Mouse (Mus musculus): Measurements from ENCODE around the gene Fgd3. TPM values are rescaled to one million over a fixed set of nuclear protein-coding genes. Genes with fewer than 3 reads are reported as not detected.

Fgd3 gene
- polyA plus RNA-seq, 1 experiment from 2014 or later, result 0.60 TPM

DNA sequence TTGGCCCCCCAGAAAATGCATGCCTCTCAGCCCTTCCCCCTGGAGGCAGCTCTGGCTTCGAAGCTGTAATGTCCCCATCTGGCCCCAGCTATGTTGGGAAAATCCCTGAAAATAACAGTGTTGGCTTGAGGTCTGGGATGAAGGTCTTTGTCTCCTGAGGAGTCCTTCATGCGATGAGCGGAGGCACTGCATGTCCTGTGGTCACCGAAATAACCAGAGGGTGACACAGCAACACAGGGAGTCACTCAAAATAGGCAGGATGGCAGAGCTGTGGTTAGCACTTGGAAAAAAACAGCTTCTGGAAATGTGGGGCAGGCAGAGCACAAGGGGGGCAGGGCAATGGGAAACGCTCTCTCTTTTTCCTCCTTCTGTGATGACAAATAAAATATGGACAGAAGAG lies 2.1 kb upstream of the Fgd3 start:
- no peak overlapping the region for H3K27ac ChIP-seq (ENCODE audit: low read depth, low read length)
- H3K36me3 ChIP-seq (ENCODE audit: control insufficient read depth, insufficient read depth), result no peaks in the 10 kb centered on the region
- TF ChIP-seq CTCF (IDR thresholded peaks at IDR 0.05; ENCODE audit: low read depth), result no peak
- H3K9ac ChIP-seq (ENCODE audit: low read depth, low read length), result no peak overlapping the region
- WGBS, result 81% methylated on average over 5 of the region's 5 CpGs
- no peaks in the 10 kb centered on the region for H3K4me1 ChIP-seq (replicated peaks; ENCODE audit: control insufficient read depth, insufficient read depth, low read length)
- no peaks in the 10 kb centered on the region for H3K27me3 ChIP-seq (replicated peaks; ENCODE audit: control insufficient read depth, insufficient read depth, low read length)
- no peak for ATAC-seq
- H3K4me3 ChIP-seq (ENCODE audit: low read depth, low read length), result no peak overlapping the region
- H3K4me2 ChIP-seq (replicated peaks; ENCODE audit: low read depth), result no peak overlapping the region
- no peaks in the 10 kb centered on the region for H3K9me3 ChIP-seq (ENCODE audit: control insufficient read depth)

DNA sequence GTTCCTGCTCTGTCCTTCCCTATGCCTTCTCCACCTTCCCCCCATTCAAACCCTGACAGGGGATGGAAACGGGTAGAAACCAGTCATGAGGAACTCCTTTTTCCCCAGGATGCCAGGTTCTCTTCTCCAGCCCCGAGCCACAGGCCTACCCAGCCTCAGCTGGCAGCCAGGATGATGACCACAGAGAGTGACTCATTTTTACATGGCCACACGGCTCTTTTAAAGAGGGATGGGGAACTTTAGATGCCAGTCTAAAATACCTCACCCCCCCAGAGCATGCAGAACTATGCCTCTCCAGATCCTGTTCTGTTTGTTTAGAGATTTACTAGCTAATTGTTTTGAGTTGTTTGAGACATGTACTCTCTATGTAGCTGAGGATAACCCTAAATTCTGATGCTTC lies 1.3 kb upstream of the Fgd3 start:
- peaks cover 6% of the 10 kb centered on the region; the same call in 1 of the 2 replicates for H3K4me1 ChIP-seq (replicated peaks; ENCODE audit: control insufficient read depth, insufficient read depth, low read length)
- no peak overlapping the region for H3K27ac ChIP-seq (ENCODE audit: low read depth, low read length)
- no peak for TF ChIP-seq CTCF (IDR thresholded peaks at IDR 0.05; ENCODE audit: low read depth)
- no peaks in the 10 kb centered on the region for H3K36me3 ChIP-seq (ENCODE audit: control insufficient read depth, insufficient read depth)
- H3K9me3 ChIP-seq (ENCODE audit: control insufficient read depth), result no peaks in the 10 kb centered on the region
- 83% methylated on average over 3 of the region's 3 CpGs for WGBS
- H3K4me3 ChIP-seq (ENCODE audit: low read depth, low read length), result no peak overlapping the region
- no peak overlapping the region for H3K4me2 ChIP-seq (replicated peaks; ENCODE audit: low read depth)
- ATAC-seq, result no peak
- H3K9ac ChIP-seq (ENCODE audit: low read depth, low read length), result no peak overlapping the region
- H3K27me3 ChIP-seq (replicated peaks; ENCODE audit: control insufficient read depth, insufficient read depth, low read length), result no peaks in the 10 kb centered on the region

- TF ChIP-seq CTCF (IDR thresholded peaks at IDR 0.05; ENCODE audit: low read depth), result no peak
- no peaks in the 10 kb centered on the region for H3K36me3 ChIP-seq (ENCODE audit: control insufficient read depth, insufficient read depth)
- 81% methylated on average over 1 of the region's 1 CpGs for WGBS
- H3K4me2 ChIP-seq (replicated peaks; ENCODE audit: low read depth), result peak overlapping the region; percentile 30; the same call in 1 of the 2 replicates
- no peak overlapping the region for H3K4me3 ChIP-seq (ENCODE audit: low read depth, low read length)
- no peaks in the 10 kb centered on the region for H3K9me3 ChIP-seq (ENCODE audit: control insufficient read depth)
- ATAC-seq, result no peak
- no peak overlapping the region for H3K27ac ChIP-seq (ENCODE audit: low read depth, low read length)
- H3K4me1 ChIP-seq (replicated peaks; ENCODE audit: control insufficient read depth, insufficient read depth, low read length), result peaks cover 6% of the 10 kb centered on the region; the same call in 1 of the 2 replicates
- no peak overlapping the region for H3K9ac ChIP-seq (ENCODE audit: low read depth, low read length)
- no peaks in the 10 kb centered on the region for H3K27me3 ChIP-seq (replicated peaks; ENCODE audit: control insufficient read depth, insufficient read depth, low read length)
Measured at GRCm38 (mm10) chr13:49320514-49320913, 403 bp upstream of the Fgd3 start.

DNA sequence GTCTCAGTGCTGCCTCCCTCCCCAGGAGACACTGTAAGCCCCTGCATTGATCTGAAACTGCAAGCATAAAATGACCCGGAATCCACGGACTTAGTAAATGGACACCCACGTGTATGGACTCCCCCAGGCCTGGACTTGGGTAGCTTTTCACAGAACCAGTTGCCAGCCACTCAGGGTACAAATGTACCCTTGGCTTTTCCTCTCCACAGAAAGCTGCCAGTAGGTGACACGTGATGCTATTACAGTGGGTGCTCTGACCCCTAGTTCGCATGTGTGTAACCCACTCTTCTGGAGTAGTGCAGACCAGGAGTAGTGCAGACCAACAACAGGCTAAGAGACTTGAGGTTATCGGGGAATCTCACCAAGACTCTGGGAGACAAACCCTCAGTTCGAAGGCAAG lies 2.2 kb downstream of the Fgd3 start:
- no peak for ATAC-seq
- TF ChIP-seq CTCF (IDR thresholded peaks at IDR 0.05; ENCODE audit: low read depth), result no peak
- H3K9me3 ChIP-seq (ENCODE audit: control insufficient read depth), result no peaks in the 10 kb centered on the region
- peaks cover 6% of the 10 kb centered on the region; the same call in 1 of the 2 replicates for H3K4me1 ChIP-seq (replicated peaks; ENCODE audit: control insufficient read depth, insufficient read depth, low read length)
- H3K27me3 ChIP-seq (replicated peaks; ENCODE audit: control insufficient read depth, insufficient read depth, low read length), result no peaks in the 10 kb centered on the region
- 94% methylated on average over 7 of the region's 7 CpGs for WGBS
- no peak overlapping the region for H3K4me2 ChIP-seq (replicated peaks; ENCODE audit: low read depth)
- H3K36me3 ChIP-seq (ENCODE audit: control insufficient read depth, insufficient read depth), result no peaks in the 10 kb centered on the region
- no peak overlapping the region for H3K9ac ChIP-seq (ENCODE audit: low read depth, low read length)
- no peak overlapping the region for H3K4me3 ChIP-seq (ENCODE audit: low read depth, low read length)
- no peak overlapping the region for H3K27ac ChIP-seq (ENCODE audit: low read depth, low read length)

- Histone ChIP-seq H3K4me3 (ENCODE audit: low read depth, low read length) (no peak overlapping the region), H3K4me2 (replicated peaks; ENCODE audit: low read depth) (no peak overlapping the region)
- no peak for TF ChIP-seq CTCF (IDR thresholded peaks at IDR 0.05; ENCODE audit: low read depth)
Measured at GRCm38 (mm10) chr13:49317508-49317907, 2.6 kb downstream of the Fgd3 start.

DNA sequence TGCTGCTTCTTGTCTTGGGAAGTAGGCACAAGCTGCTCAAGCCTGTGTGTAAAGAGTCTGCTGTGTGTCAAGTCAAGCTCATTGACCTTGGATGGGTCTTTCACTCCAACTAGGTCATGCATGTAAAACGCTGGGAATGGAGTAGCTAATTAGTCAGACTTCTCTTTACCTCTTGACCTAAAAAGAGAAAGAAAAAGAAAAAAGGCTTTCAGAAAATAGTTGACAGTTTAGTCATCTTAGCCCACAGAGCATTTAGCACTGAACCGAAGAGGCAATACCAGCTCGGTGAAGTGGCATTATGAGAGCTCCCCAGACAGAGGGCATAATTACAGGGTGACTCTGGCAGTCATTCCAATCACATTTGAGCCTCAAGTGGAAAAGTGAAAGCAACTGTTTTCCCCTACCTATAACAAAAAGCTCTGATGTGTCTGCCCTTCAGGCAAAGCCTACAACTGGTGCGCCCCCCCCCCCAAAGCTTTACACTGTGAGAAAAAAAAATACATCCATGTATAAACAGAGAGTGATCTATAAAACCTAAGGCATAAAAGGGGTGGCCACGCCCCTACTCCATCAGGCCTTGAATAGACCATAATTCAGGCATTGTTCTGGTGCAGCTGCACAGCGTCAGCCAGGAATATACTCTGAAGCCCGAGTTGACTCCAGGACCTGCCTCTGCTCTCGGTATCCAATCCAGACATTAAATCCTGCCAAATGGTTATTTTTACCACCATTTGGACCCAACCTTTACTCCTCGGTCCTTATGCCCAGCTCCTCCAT lies 3.5 kb downstream of the Fgd3 start:
- H3K27ac ChIP-seq (ENCODE audit: low read depth, low read length), result no peak overlapping the region
- H3K4me2 ChIP-seq (replicated peaks; ENCODE audit: low read depth), result no peak overlapping the region
- H3K9me3 ChIP-seq (ENCODE audit: control insufficient read depth), result no peaks in the 10 kb centered on the region
- H3K27me3 ChIP-seq (replicated peaks; ENCODE audit: control insufficient read depth, insufficient read depth, low read length), result no peaks in the 10 kb centered on the region
- H3K36me3 ChIP-seq (ENCODE audit: control insufficient read depth, insufficient read depth), result no peaks in the 10 kb centered on the region
- H3K4me1 ChIP-seq (replicated peaks; ENCODE audit: control insufficient read depth, insufficient read depth, low read length), result peaks cover 6% of the 10 kb centered on the region; the same call in 1 of the 2 replicates
- no peak for ATAC-seq
- H3K9ac ChIP-seq (ENCODE audit: low read depth, low read length), result no peak overlapping the region
- no peak overlapping the region for H3K4me3 ChIP-seq (ENCODE audit: low read depth, low read length)
- WGBS, result 33% methylated on average over 9 of the region's 9 CpGs
- no peak for TF ChIP-seq CTCF (IDR thresholded peaks at IDR 0.05; ENCODE audit: low read depth)

More at GRCm38 (mm10) chr13:49317508-49317907, 2.6 kb downstream of the Fgd3 start:
- no peak overlapping the region for H3K27ac ChIP-seq (ENCODE audit: low read depth, low read length)
- peaks cover 6% of the 10 kb centered on the region; the same call in 1 of the 2 replicates for H3K4me1 ChIP-seq (replicated peaks; ENCODE audit: control insufficient read depth, insufficient read depth, low read length)
- 81% methylated on average over 6 of the region's 6 CpGs for WGBS
- no peak overlapping the region for H3K9ac ChIP-seq (ENCODE audit: low read depth, low read length)
- no peaks in the 10 kb centered on the region for H3K36me3 ChIP-seq (ENCODE audit: control insufficient read depth, insufficient read depth)
- no peaks in the 10 kb centered on the region for H3K27me3 ChIP-seq (replicated peaks; ENCODE audit: control insufficient read depth, insufficient read depth, low read length)
- no peak for ATAC-seq
- H3K9me3 ChIP-seq (ENCODE audit: control insufficient read depth), result no peaks in the 10 kb centered on the region

Data from intestine, postnatal 0 days (tissue).